Mouse (Mus musculus) forebrain, embryonic 15.5 days (tissue): Measurements from ENCODE around the gene Gabbr2. TPM values are rescaled to one million over a fixed set of nuclear protein-coding genes. Genes with fewer than 3 reads are reported as not detected.

ENCODE experiments used
- ATAC-seq: fragments of 200-750 bp; cut with Nextera tagmentation; replicated peaks from 2 replicates; pipeline ENCODE4 v1.8.0; 2017; ENCODE audit warnings: mild to moderate bottlenecking, moderate TSS enrichment, moderate library complexity
- H3K27ac ChIP-seq: fragments of 300-500 bp; sonication (generic); replicated peaks from 2 replicates; pipeline ENCODE4 v1.5.1; 2015; ENCODE audit warnings: mild to moderate bottlenecking, inconsistent platforms
- H3K27me3 ChIP-seq: fragments of 300-500 bp; sonication (generic); 2 replicates; pipeline ENCODE4 v1.6.1; 2015; ENCODE audit warnings: inconsistent platforms
- H3K36me3 ChIP-seq: fragments of 300-500 bp; sonication (generic); 2 replicates; pipeline ENCODE4 v1.6.1; 2015; ENCODE audit warnings: mild to moderate bottlenecking, inconsistent platforms
- H3K4me1 ChIP-seq: fragments of 300-500 bp; sonication (generic); 2 replicates; pipeline ENCODE4 v1.6.1; 2015; ENCODE audit warnings: inconsistent platforms
- H3K4me2 ChIP-seq: fragments of 300-500 bp; sonication (generic); replicated peaks from 2 replicates; pipeline ENCODE4 v1.6.1; 2015; ENCODE audit warnings: mild to moderate bottlenecking, inconsistent platforms
- H3K4me3 ChIP-seq: fragments of 300-500 bp; sonication (generic); 2 replicates; pipeline ENCODE4 v1.5.1; 2015; ENCODE audit warnings: mild to moderate bottlenecking, inconsistent platforms
- H3K9ac ChIP-seq: fragments of 300-500 bp; sonication (generic); replicated peaks from 2 replicates; pipeline ENCODE4 v1.6.1; 2015; ENCODE audit warnings: mild to moderate bottlenecking, inconsistent platforms
- H3K9me3 ChIP-seq: fragments of 300-500 bp; sonication (generic); 2 replicates; pipeline ENCODE4 v1.6.1; 2016; ENCODE audit warnings: inconsistent platforms
- WGBS: fragments of 180-500 bp; shearing (Covaris S2); methylation state at CpG from one replicate; pipeline ENCODE4 v1.1.7; 2015; ENCODE audit warnings: mixed read lengths; 5-methylcytosine and 5-hydroxymethylcytosine counted together
- polyA plus RNA-seq: library from polyadenylated mRNA; unstranded; fragments of >200 nt; fragmentation: Nextera tagmentation; extraction: Ambion mirVana; gene quantifications from 2 replicates; pipeline ENCODE4 v1.2.1, GENCODE M21; 2015

The Gabbr2 gene
- polyA plus RNA-seq, 1 experiment from 2014 or later = 3.6 TPM

DNA sequence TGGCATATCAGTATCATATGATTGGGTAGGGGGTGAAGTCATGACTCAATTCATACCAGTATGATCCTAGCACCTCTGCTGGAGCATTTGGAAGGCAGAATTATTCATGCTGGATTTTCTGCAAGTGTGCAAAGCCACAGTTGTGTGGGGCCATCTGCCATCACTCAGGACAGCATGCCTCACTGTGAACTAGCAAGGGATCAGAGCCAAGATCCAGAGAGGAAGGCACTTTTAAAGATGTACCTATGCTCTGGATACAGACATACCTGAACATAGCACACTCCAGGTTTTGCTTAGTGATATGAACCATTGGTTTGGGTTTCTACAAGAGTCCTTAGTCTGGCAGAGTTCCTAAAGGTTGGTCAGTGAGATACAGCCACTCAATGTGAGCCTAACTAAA, 5.6 kb downstream of the Gabbr2 start:
- H3K9me3 ChIP-seq = no peaks in the 10 kb centered on the region
- no peak overlapping the region for H3K9ac ChIP-seq
- peaks cover 30% of the 10 kb centered on the region for H3K4me1 ChIP-seq
- no peaks in the 10 kb centered on the region for H3K36me3 ChIP-seq
- H3K27ac ChIP-seq = no peak overlapping the region
- peaks cover 8% of the 10 kb centered on the region for H3K27me3 ChIP-seq
- no peak overlapping the region for H3K4me3 ChIP-seq
- no peak for ATAC-seq
- H3K4me2 ChIP-seq = no peak overlapping the region

- 77% methylated on average over 5 of the region's 5 CpGs for WGBS
- H3K27me3 ChIP-seq = no peaks in the 10 kb centered on the region
- H3K4me1 ChIP-seq = no peaks in the 10 kb centered on the region
- H3K36me3 ChIP-seq = no peaks in the 10 kb centered on the region
- H3K9ac ChIP-seq = no peak overlapping the region
- ATAC-seq = no peak
- no peaks in the 10 kb centered on the region for H3K9me3 ChIP-seq
- no peak overlapping the region for H3K4me2 ChIP-seq
- H3K4me3 ChIP-seq = no peak overlapping the region
- H3K27ac ChIP-seq = no peak overlapping the region
Measured at GRCm38 (mm10) chr4:46982912-46983311, 8.8 kb downstream of the Gabbr2 start.

GRCm38 (mm10) chr4:46982094-46982493, 9.6 kb downstream of the Gabbr2 start:
- 84% methylated on average over 4 of the region's 4 CpGs for WGBS
- Histone ChIP-seq H3K36me3 (no peaks in the 10 kb centered on the region), H3K27me3 (no peaks in the 10 kb centered on the region), H3K9ac (no peak overlapping the region), H3K4me1 (no peaks in the 10 kb centered on the region), H3K27ac (no peak overlapping the region), H3K9me3 (no peaks in the 10 kb centered on the region), H3K4me3 (no peak overlapping the region), H3K4me2 (no peak overlapping the region)
- no peak for ATAC-seq

DNA sequence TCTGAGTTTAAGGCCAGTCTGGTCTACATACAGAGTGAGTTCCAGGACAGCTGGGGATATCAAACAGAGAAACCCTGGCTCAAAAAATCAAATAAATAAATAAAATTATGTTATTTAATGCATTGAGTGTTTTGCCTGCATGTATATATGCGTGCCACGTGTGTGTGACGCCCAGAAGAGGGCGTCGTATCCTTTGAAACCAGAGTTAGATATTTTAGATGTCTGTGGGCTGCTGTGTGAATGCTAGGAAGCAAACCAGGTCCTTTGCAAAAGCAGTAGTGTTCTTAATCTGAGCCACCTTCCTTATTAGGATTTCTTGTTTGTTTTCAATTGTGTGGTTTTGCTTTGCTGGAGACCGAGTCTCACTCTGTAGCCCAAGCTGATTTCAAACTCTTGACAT, 13.3 kb downstream of the Gabbr2 start:
- Histone ChIP-seq H3K27ac (no peak overlapping the region), H3K4me2 (no peak overlapping the region), H3K9me3 (no peaks in the 10 kb centered on the region), H3K9ac (no peak overlapping the region), H3K27me3 (no peaks in the 10 kb centered on the region), H3K4me1 (no peaks in the 10 kb centered on the region), H3K4me3 (no peak overlapping the region), H3K36me3 (no peaks in the 10 kb centered on the region)
- 88% methylated on average over 6 of the region's 6 CpGs for WGBS
- ATAC-seq = no peak

DNA sequence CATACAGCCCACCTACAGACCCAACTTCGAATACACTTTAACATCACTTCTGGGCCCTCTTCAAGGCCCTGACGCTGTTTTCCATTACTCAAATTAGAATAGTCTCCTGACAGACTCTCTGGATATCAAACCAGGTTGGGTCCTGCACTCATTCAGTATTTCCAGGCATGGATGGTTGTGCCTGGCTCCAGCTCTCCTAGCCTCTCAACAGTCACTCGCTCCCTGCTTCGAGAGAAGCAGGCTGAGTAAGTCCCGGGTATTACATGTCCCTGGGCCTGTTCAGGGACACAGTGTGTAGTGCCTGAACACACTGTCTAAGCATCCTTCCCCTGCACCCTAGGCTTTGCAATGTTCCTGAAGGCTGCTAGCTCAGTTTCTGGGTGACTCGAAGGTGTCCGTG, 14.5 kb downstream of the Gabbr2 start:
- ATAC-seq = no peak
- 92% methylated on average over 7 of the region's 7 CpGs for WGBS
- Histone ChIP-seq H3K4me3 (no peak overlapping the region), H3K27ac (no peak overlapping the region; the same call in 1 of the 2 replicates), H3K36me3 (no peaks in the 10 kb centered on the region), H3K9me3 (no peaks in the 10 kb centered on the region), H3K4me1 (no peaks in the 10 kb centered on the region), H3K4me2 (no peak overlapping the region), H3K9ac (no peak overlapping the region), H3K27me3 (no peaks in the 10 kb centered on the region)

- H3K4me2 ChIP-seq = no peak overlapping the region
- H3K4me3 ChIP-seq = no peak overlapping the region
- no peaks in the 10 kb centered on the region for H3K4me1 ChIP-seq
- no peaks in the 10 kb centered on the region for H3K9me3 ChIP-seq
- H3K27ac ChIP-seq = no peak overlapping the region
- H3K9ac ChIP-seq = no peak overlapping the region
- no peak for ATAC-seq
- no peaks in the 10 kb centered on the region for H3K27me3 ChIP-seq
- H3K36me3 ChIP-seq = no peaks in the 10 kb centered on the region
- WGBS = 84% methylated on average over 11 of the region's 11 CpGs
Measured at GRCm38 (mm10) chr4:46976671-46977071, 15.0 kb downstream of the Gabbr2 start.

- Histone ChIP-seq H3K9me3 (no peaks in the 10 kb centered on the region), H3K27me3 (no peaks in the 10 kb centered on the region), H3K4me1 (no peaks in the 10 kb centered on the region), H3K4me3 (no peak overlapping the region), H3K4me2 (no peak overlapping the region), H3K27ac (no peak overlapping the region), H3K36me3 (no peaks in the 10 kb centered on the region), H3K9ac (no peak overlapping the region)
- ATAC-seq = no peak
- WGBS = 74% methylated on average over 10 of the region's 10 CpGs
Measured at GRCm38 (mm10) chr4:46973322-46973721, 18.4 kb downstream of the Gabbr2 start.

GRCm38 (mm10) chr4:46967981-46968380, 23.7 kb downstream of the Gabbr2 start:
- peak; percentile 41; the same call in 1 of the 2 replicates for ATAC-seq
- Histone ChIP-seq H3K27ac (no peak overlapping the region), H3K4me2 (no peak overlapping the region), H3K9ac (no peak overlapping the region), H3K9me3 (no peaks in the 10 kb centered on the region), H3K36me3 (no peaks in the 10 kb centered on the region), H3K4me1 (no peaks in the 10 kb centered on the region), H3K27me3 (no peaks in the 10 kb centered on the region), H3K4me3 (no peak overlapping the region)
- WGBS = 76% methylated on average over 10 of the region's 10 CpGs

GRCm38 (mm10) chr4:46966551-46966950, 25.1 kb downstream of the Gabbr2 start:
- ATAC-seq = no peak
- no peaks in the 10 kb centered on the region for H3K9me3 ChIP-seq
- H3K4me2 ChIP-seq = no peak overlapping the region
- H3K4me3 ChIP-seq = no peak overlapping the region
- no peaks in the 10 kb centered on the region for H3K36me3 ChIP-seq
- no peak overlapping the region for H3K27ac ChIP-seq
- H3K27me3 ChIP-seq = no peaks in the 10 kb centered on the region
- no peak overlapping the region for H3K9ac ChIP-seq
- no peaks in the 10 kb centered on the region for H3K4me1 ChIP-seq

DNA sequence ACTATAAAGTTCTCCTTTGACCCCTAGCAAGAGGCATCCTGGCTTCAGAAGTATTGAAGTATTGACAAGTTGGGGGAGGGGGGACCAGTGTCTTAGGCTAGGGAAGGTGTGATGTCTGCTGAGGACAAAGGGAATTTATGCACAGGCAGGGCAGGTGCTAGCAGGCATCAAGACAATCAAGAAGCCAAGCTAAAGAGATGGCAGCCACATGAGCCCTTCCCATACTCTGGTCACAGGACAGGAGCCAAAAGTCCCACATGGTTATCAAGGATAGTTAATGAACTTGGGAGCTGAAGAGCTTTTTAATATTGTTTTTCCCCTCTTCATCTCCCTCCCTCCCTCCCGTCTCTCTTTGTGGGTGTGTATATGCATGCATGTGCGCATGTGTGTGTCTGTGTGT, 30.3 kb downstream of the Gabbr2 start:
- H3K27ac ChIP-seq = no peak overlapping the region
- H3K4me1 ChIP-seq = no peaks in the 10 kb centered on the region
- ATAC-seq = no peak
- H3K4me3 ChIP-seq = no peak overlapping the region
- no peaks in the 10 kb centered on the region for H3K9me3 ChIP-seq
- no peaks in the 10 kb centered on the region for H3K36me3 ChIP-seq
- WGBS = 84% methylated on average over 2 of the region's 2 CpGs
- no peak overlapping the region for H3K4me2 ChIP-seq
- H3K27me3 ChIP-seq = no peaks in the 10 kb centered on the region
- H3K9ac ChIP-seq = no peak overlapping the region

GRCm38 (mm10) chr4:46960208-46960607, 31.5 kb downstream of the Gabbr2 start:
- H3K4me1 ChIP-seq = no peaks in the 10 kb centered on the region
- no peak for ATAC-seq

GRCm38 (mm10) chr4:46959776-46960175, 31.9 kb downstream of the Gabbr2 start:
- Histone ChIP-seq H3K36me3 (no peaks in the 10 kb centered on the region), H3K27me3 (no peaks in the 10 kb centered on the region), H3K4me3 (no peak overlapping the region), H3K9me3 (no peaks in the 10 kb centered on the region), H3K9ac (no peak overlapping the region), H3K4me1 (no peaks in the 10 kb centered on the region), H3K4me2 (no peak overlapping the region), H3K27ac (no peak overlapping the region)
- no peak for ATAC-seq
- WGBS = 96% methylated on average over 6 of the region's 6 CpGs

More at GRCm38 (mm10) chr4:46960208-46960607, 31.5 kb downstream of the Gabbr2 start:
- Histone ChIP-seq H3K36me3 (no peaks in the 10 kb centered on the region), H3K4me2 (no peak overlapping the region), H3K4me3 (no peak overlapping the region), H3K27ac (no peak overlapping the region), H3K27me3 (no peaks in the 10 kb centered on the region), H3K9me3 (no peaks in the 10 kb centered on the region), H3K9ac (no peak overlapping the region)
- 93% methylated on average over 10 of the region's 10 CpGs for WGBS

DNA sequence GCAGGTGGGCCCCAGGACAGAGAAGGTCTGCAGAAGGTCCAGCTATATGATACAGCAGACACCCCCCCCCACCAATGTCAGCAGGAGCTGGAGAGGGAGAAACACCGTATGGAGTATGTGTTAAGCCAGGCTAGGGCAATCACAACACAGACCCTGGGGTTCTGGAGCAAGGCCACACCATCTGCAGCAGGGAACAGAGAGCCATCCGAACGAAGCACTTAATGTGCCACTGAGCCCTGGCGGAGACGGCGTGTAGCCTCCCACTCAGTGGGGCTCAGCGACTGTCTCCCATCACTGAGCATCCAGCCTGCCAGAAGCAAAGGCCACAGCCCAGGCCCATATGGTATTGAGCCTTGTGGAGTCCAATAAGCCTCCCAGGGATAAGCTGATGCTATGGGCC, 33.7 kb downstream of the Gabbr2 start:
- Histone ChIP-seq H3K9me3 (no peaks in the 10 kb centered on the region), H3K4me1 (no peaks in the 10 kb centered on the region), H3K9ac (no peak overlapping the region), H3K27ac (no peak overlapping the region), H3K4me2 (no peak overlapping the region), H3K36me3 (no peaks in the 10 kb centered on the region), H3K4me3 (no peak overlapping the region), H3K27me3 (no peaks in the 10 kb centered on the region)
- 0 out of 2 replicates have a peak, but pooled peaks have one; percentile 32 for ATAC-seq
- 80% methylated on average over 7 of the region's 7 CpGs for WGBS
